Mouse (Mus musculus): ENCODE data around the gene Sox6. TPM values are rescaled to one million over a fixed set of nuclear protein-coding genes. Genes with fewer than 3 reads are reported as not detected.

Gene Sox6
- polyA plus RNA-seq, 1 experiment from 2014 or later, result 31.2 TPM

GRCm38 (mm10) chr7:115830938-115831873 lies 207.4 kb downstream of the Sox6 start:
- WGBS, result 78% methylated on average over 11 of the region's 11 CpGs
- Histone ChIP-seq H3K4me1 (ENCODE audit: control insufficient read depth, insufficient read depth, low read depth, low read length) (no peaks in the 10 kb centered on the region; the same call in 1 of the 2 replicates), H3K4me2 (ENCODE audit: low read length) (no peak overlapping the region), H3K27ac (ENCODE audit: low read depth, low read length) (no peak overlapping the region), H3K36me3 (ENCODE audit: control insufficient read depth, insufficient read depth, low read length) (no peaks in the 10 kb centered on the region), H3K9ac (ENCODE audit: low read depth, low read length) (no peak overlapping the region), H3K4me3 (ENCODE audit: low read length) (no peak overlapping the region), H3K27me3 (replicated peaks; ENCODE audit: control insufficient read depth, insufficient read depth, low read length) (peaks cover 2% of the 10 kb centered on the region; the same call in 1 of the 2 replicates), H3K9me3 (ENCODE audit: control insufficient read depth, low read length) (no peaks in the 10 kb centered on the region)
- ATAC-seq, result no peak

GRCm38 (mm10) chr7:115830366-115830765 lies 208.2 kb downstream of the Sox6 start:
- 37% methylated on average over 10 of the region's 10 CpGs for WGBS
- Histone ChIP-seq H3K27ac (ENCODE audit: low read depth, low read length) (no peak overlapping the region), H3K4me3 (ENCODE audit: low read length) (no peak overlapping the region), H3K36me3 (ENCODE audit: control insufficient read depth, insufficient read depth, low read length) (no peaks in the 10 kb centered on the region), H3K4me2 (ENCODE audit: low read length) (no peak overlapping the region), H3K9me3 (ENCODE audit: control insufficient read depth, low read length) (no peaks in the 10 kb centered on the region), H3K9ac (ENCODE audit: low read depth, low read length) (no peak overlapping the region), H3K27me3 (replicated peaks; ENCODE audit: control insufficient read depth, insufficient read depth, low read length) (peaks cover 2% of the 10 kb centered on the region; the same call in 1 of the 2 replicates), H3K4me1 (ENCODE audit: control insufficient read depth, insufficient read depth, low read depth, low read length) (no peaks in the 10 kb centered on the region; the same call in 1 of the 2 replicates)
- ATAC-seq, result no peak

- H3K36me3 ChIP-seq (ENCODE audit: control insufficient read depth, insufficient read depth, low read length), result no peaks in the 10 kb centered on the region
- no peak for ATAC-seq
- 26% methylated on average over 4 of the region's 4 CpGs for WGBS
- H3K4me2 ChIP-seq (ENCODE audit: low read length), result no peak overlapping the region
- no peaks in the 10 kb centered on the region; the same call in 1 of the 2 replicates for H3K4me1 ChIP-seq (ENCODE audit: control insufficient read depth, insufficient read depth, low read depth, low read length)
- no peak overlapping the region for H3K27ac ChIP-seq (ENCODE audit: low read depth, low read length)
- H3K9me3 ChIP-seq (ENCODE audit: control insufficient read depth, low read length), result no peaks in the 10 kb centered on the region
- H3K27me3 ChIP-seq (replicated peaks; ENCODE audit: control insufficient read depth, insufficient read depth, low read length), result peaks cover 2% of the 10 kb centered on the region; the same call in 1 of the 2 replicates
- no peak overlapping the region for H3K4me3 ChIP-seq (ENCODE audit: low read length)
- no peak overlapping the region for H3K9ac ChIP-seq (ENCODE audit: low read depth, low read length)
Observed at GRCm38 (mm10) chr7:115829756-115830155, 208.8 kb downstream of the Sox6 start.

- H3K27ac ChIP-seq (ENCODE audit: low read depth, low read length), result no peak overlapping the region
- no peaks in the 10 kb centered on the region for H3K9me3 ChIP-seq (ENCODE audit: control insufficient read depth, low read length)
- no peaks in the 10 kb centered on the region; the same call in 1 of the 2 replicates for H3K4me1 ChIP-seq (ENCODE audit: control insufficient read depth, insufficient read depth, low read depth, low read length)
- WGBS, result 89% methylated on average over 4 of the region's 4 CpGs
- ATAC-seq, result no peak
- no peaks in the 10 kb centered on the region for H3K36me3 ChIP-seq (ENCODE audit: control insufficient read depth, insufficient read depth, low read length)
- H3K4me2 ChIP-seq (ENCODE audit: low read length), result no peak overlapping the region
- no peak overlapping the region for H3K9ac ChIP-seq (ENCODE audit: low read depth, low read length)
- H3K27me3 ChIP-seq (replicated peaks; ENCODE audit: control insufficient read depth, insufficient read depth, low read length), result peaks cover 2% of the 10 kb centered on the region; the same call in 1 of the 2 replicates
- no peak overlapping the region for H3K4me3 ChIP-seq (ENCODE audit: low read length)
Observed at GRCm38 (mm10) chr7:115829260-115829659, 209.3 kb downstream of the Sox6 start.

GRCm38 (mm10) chr7:115825295-115825694 lies 213.3 kb downstream of the Sox6 start:
- 61% methylated on average over 3 of the region's 3 CpGs for WGBS
- Histone ChIP-seq H3K36me3 (ENCODE audit: control insufficient read depth, insufficient read depth, low read length) (no peaks in the 10 kb centered on the region), H3K9me3 (ENCODE audit: control insufficient read depth, low read length) (no peaks in the 10 kb centered on the region), H3K27ac (ENCODE audit: low read depth, low read length) (peak overlapping the region; percentile 48), H3K9ac (ENCODE audit: low read depth, low read length) (no peak overlapping the region), H3K4me1 (ENCODE audit: control insufficient read depth, insufficient read depth, low read depth, low read length) (no peaks in the 10 kb centered on the region; the same call in 1 of the 2 replicates), H3K4me3 (ENCODE audit: low read length) (no peak overlapping the region), H3K27me3 (replicated peaks; ENCODE audit: control insufficient read depth, insufficient read depth, low read length) (no peaks in the 10 kb centered on the region), H3K4me2 (ENCODE audit: low read length) (no peak overlapping the region)
- ATAC-seq, result peak; percentile 65; the same call in 1 of the 2 replicates

GRCm38 (mm10) chr7:115824621-115825256 lies 213.9 kb downstream of the Sox6 start:
- H3K9me3 ChIP-seq (ENCODE audit: control insufficient read depth, low read length), result no peaks in the 10 kb centered on the region
- peak overlapping the region; percentile 6; the same call in 1 of the 2 replicates for H3K4me2 ChIP-seq (ENCODE audit: low read length)
- no peaks in the 10 kb centered on the region for H3K27me3 ChIP-seq (replicated peaks; ENCODE audit: control insufficient read depth, insufficient read depth, low read length)
- no peak overlapping the region; the same call in 1 of the 2 replicates for H3K9ac ChIP-seq (ENCODE audit: low read depth, low read length)
- peak overlapping the region; percentile 64 for H3K27ac ChIP-seq (ENCODE audit: low read depth, low read length)
- no peak overlapping the region for H3K4me3 ChIP-seq (ENCODE audit: low read length)
- H3K4me1 ChIP-seq (ENCODE audit: control insufficient read depth, insufficient read depth, low read depth, low read length), result no peaks in the 10 kb centered on the region; the same call in 1 of the 2 replicates
- H3K36me3 ChIP-seq (ENCODE audit: control insufficient read depth, insufficient read depth, low read length), result no peaks in the 10 kb centered on the region
- WGBS, result 33% methylated on average over 8 of the region's 8 CpGs
- ATAC-seq, result peak; percentile 67; the same call in 1 of the 2 replicates

GRCm38 (mm10) chr7:115819136-115819535 lies 219.5 kb downstream of the Sox6 start:
- WGBS, result 76% methylated on average over 1 of the region's 1 CpGs
- no peak for ATAC-seq
- Histone ChIP-seq H3K9ac (ENCODE audit: low read depth, low read length) (no peak overlapping the region), H3K9me3 (ENCODE audit: control insufficient read depth, low read length) (no peaks in the 10 kb centered on the region), H3K4me3 (ENCODE audit: low read length) (no peak overlapping the region), H3K36me3 (ENCODE audit: control insufficient read depth, insufficient read depth, low read length) (no peaks in the 10 kb centered on the region), H3K27ac (ENCODE audit: low read depth, low read length) (no peak overlapping the region), H3K4me2 (ENCODE audit: low read length) (no peak overlapping the region), H3K27me3 (replicated peaks; ENCODE audit: control insufficient read depth, insufficient read depth, low read length) (no peaks in the 10 kb centered on the region), H3K4me1 (ENCODE audit: control insufficient read depth, insufficient read depth, low read depth, low read length) (no peaks in the 10 kb centered on the region)

- no peak for ATAC-seq
- 74% methylated on average over 3 of the region's 3 CpGs for WGBS
Observed at GRCm38 (mm10) chr7:115803256-115803655, 235.3 kb downstream of the Sox6 start.

More at GRCm38 (mm10) chr7:115803256-115803655, 235.3 kb downstream of the Sox6 start:
- no peaks in the 10 kb centered on the region for H3K36me3 ChIP-seq (ENCODE audit: control insufficient read depth, insufficient read depth, low read length)
- H3K9ac ChIP-seq (ENCODE audit: low read depth, low read length), result no peak overlapping the region
- H3K27ac ChIP-seq (ENCODE audit: low read depth, low read length), result no peak overlapping the region
- H3K4me3 ChIP-seq (ENCODE audit: low read length), result no peak overlapping the region
- no peaks in the 10 kb centered on the region for H3K4me1 ChIP-seq (ENCODE audit: control insufficient read depth, insufficient read depth, low read depth, low read length)
- H3K4me2 ChIP-seq (ENCODE audit: low read length), result no peak overlapping the region
- H3K9me3 ChIP-seq (ENCODE audit: control insufficient read depth, low read length), result no peaks in the 10 kb centered on the region
- no peaks in the 10 kb centered on the region for H3K27me3 ChIP-seq (replicated peaks; ENCODE audit: control insufficient read depth, insufficient read depth, low read length)

All from hindbrain, embryonic 16.5 days (tissue).